Mouse (Mus musculus): Measurements from ENCODE around the gene Syk. TPM values are rescaled to one million over a fixed set of nuclear protein-coding genes. Genes with fewer than 3 reads are reported as not detected.

Gene Syk
- polyA plus RNA-seq, 1 experiment from 2014 or later: 1.9 TPM

DNA sequence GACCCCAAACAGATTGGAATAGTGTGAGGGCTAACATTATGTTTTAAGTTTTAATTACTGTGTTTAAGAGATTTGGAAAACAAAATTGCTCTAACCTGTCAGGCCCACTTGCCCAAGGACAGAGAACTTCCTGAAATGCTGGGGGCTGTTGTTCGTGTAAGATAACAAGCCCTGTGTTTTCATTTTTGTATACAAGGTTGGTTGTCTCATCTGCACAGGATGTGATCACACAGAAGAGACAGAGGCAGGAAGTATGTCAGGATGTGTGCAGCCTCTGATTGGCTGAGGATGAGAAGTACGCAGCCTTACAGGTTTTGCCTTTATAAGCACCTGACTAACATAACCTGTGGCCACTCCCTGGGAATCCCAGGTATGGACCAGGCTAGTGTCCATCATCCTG is 8.7 kb upstream of the Syk start:
- DNase-seq (no peak), ATAC-seq (ENCODE audit: low FRiP score, low TSS enrichment) (no peak)
- Histone ChIP-seq H3K9ac (replicated peaks; ENCODE audit: low read length) (no peak overlapping the region), H3K4me1 (ENCODE audit: control insufficient read depth, insufficient read depth, low read length) (no peaks in the 10 kb centered on the region), H3K36me3 (ENCODE audit: control insufficient read depth, insufficient read depth, low read length) (no peaks in the 10 kb centered on the region), H3K4me3 (replicated peaks; ENCODE audit: low read depth, low read length) (no peak overlapping the region), H3K27ac (replicated peaks; ENCODE audit: low read depth, low read length) (no peak overlapping the region), H3K9me3 (ENCODE audit: control insufficient read depth, low read length) (no peaks in the 10 kb centered on the region), H3K4me2 (ENCODE audit: low read length) (no peak overlapping the region), H3K27me3 (ENCODE audit: control insufficient read depth, insufficient read depth, low read length) (no peaks in the 10 kb centered on the region)
- WGBS: 93% methylated on average over 2 of the region's 2 CpGs

DNA sequence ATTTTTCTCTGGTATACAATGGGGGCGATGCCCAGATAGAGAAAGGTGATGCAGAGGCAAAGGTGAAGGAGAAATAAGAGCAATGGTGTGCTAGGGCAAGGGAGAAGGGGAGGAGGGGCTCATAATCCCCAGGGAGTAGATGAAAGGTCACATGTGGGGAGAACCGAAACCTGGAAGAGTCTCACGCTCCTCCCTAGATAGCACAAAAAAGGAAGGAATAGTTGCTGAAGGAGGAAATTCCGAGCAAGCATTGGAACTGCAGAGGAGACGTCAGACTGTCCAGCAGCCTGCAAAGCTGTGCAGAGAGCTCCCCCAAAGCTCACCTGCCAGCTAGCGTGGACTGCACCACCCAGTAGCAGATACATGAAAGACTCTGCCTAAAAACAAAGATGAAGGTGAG is 7.5 kb upstream of the Syk start:
- no peaks in the 10 kb centered on the region for H3K4me1 ChIP-seq (ENCODE audit: control insufficient read depth, insufficient read depth, low read length)
- no peak overlapping the region for H3K4me2 ChIP-seq (ENCODE audit: low read length)
- H3K9ac ChIP-seq (replicated peaks; ENCODE audit: low read length): no peak overlapping the region
- H3K27me3 ChIP-seq (ENCODE audit: control insufficient read depth, insufficient read depth, low read length): no peaks in the 10 kb centered on the region
- WGBS: 83% methylated on average over 6 of the region's 6 CpGs
- H3K36me3 ChIP-seq (ENCODE audit: control insufficient read depth, insufficient read depth, low read length): no peaks in the 10 kb centered on the region
- DNase-seq (no peak), ATAC-seq (ENCODE audit: low FRiP score, low TSS enrichment) (no peak)
- no peak overlapping the region for H3K27ac ChIP-seq (replicated peaks; ENCODE audit: low read depth, low read length)
- no peak overlapping the region for H3K4me3 ChIP-seq (replicated peaks; ENCODE audit: low read depth, low read length)
- H3K9me3 ChIP-seq (ENCODE audit: control insufficient read depth, low read length): no peaks in the 10 kb centered on the region

DNA sequence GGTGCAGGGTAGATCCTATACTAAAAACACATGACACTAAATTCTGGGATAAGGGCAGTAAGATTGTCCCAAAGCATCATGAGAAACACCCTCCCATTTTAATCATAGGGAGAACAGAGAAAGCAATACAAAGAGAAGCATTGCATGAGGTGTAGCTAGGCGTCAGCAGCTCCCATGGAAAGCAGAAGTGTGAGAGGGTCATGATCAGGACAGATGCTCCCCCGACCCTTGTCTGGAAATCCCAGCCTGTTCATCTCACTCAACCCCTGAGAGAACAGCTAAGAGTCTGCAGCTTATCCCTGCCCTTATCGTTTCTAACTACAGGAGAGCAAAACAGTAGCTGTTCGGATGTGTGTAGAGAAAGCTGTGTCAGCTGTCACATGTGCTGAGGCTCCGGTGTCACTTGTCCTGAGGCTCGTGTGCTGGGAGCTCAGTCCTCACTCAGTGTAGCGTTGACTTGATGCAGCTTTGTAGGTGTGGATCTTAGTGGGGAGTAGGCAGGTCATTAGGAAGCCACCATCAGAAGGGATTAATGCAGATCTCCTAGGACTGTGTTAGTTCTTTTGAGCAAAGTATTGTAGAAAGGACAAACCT is 6.9 kb upstream of the Syk start:
- no peaks in the 10 kb centered on the region for H3K36me3 ChIP-seq (ENCODE audit: control insufficient read depth, insufficient read depth, low read length)
- H3K9me3 ChIP-seq (ENCODE audit: control insufficient read depth, low read length): no peaks in the 10 kb centered on the region
- no peak overlapping the region for H3K4me2 ChIP-seq (ENCODE audit: low read length)
- no peak for DNase-seq
- H3K27ac ChIP-seq (replicated peaks; ENCODE audit: low read depth, low read length): no peak overlapping the region
- no peak overlapping the region for H3K4me3 ChIP-seq (replicated peaks; ENCODE audit: low read depth, low read length)
- ATAC-seq (ENCODE audit: low FRiP score, low TSS enrichment): no peak
- H3K27me3 ChIP-seq (ENCODE audit: control insufficient read depth, insufficient read depth, low read length): no peaks in the 10 kb centered on the region; the same call in 1 of the 2 replicates
- WGBS: 71% methylated on average over 7 of the region's 7 CpGs
- no peaks in the 10 kb centered on the region for H3K4me1 ChIP-seq (ENCODE audit: control insufficient read depth, insufficient read depth, low read length)
- no peak overlapping the region for H3K9ac ChIP-seq (replicated peaks; ENCODE audit: low read length)

DNA sequence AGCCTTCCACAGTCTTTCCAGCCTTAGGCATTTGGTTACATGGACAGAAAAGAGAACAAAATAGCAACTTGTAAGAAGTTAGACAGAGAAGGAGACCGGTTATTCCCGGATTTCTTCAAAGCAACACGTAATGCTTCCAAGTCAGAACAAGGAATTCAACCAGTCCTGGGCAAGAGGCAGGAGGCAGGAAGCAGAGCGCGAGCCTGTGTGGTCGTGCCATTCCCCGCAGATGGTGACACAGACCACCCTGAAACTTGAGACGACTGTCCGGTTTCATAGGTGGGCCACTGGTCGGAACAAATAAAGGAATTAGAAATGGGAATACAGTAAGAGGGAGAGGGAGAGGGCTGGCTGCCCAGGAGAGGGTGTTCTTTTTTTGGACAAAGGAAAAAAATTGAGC is 6.1 kb upstream of the Syk start:
- Histone ChIP-seq H3K27ac (replicated peaks; ENCODE audit: low read depth, low read length) (no peak overlapping the region), H3K36me3 (ENCODE audit: control insufficient read depth, insufficient read depth, low read length) (no peaks in the 10 kb centered on the region), H3K9me3 (ENCODE audit: control insufficient read depth, low read length) (no peaks in the 10 kb centered on the region), H3K27me3 (ENCODE audit: control insufficient read depth, insufficient read depth, low read length) (no peaks in the 10 kb centered on the region; the same call in 1 of the 2 replicates), H3K4me3 (replicated peaks; ENCODE audit: low read depth, low read length) (no peak overlapping the region), H3K9ac (replicated peaks; ENCODE audit: low read length) (no peak overlapping the region), H3K4me1 (ENCODE audit: control insufficient read depth, insufficient read depth, low read length) (no peaks in the 10 kb centered on the region), H3K4me2 (ENCODE audit: low read length) (no peak overlapping the region)
- WGBS: 50% methylated on average over 10 of the region's 10 CpGs
- ATAC-seq (ENCODE audit: low FRiP score, low TSS enrichment) (no peak), DNase-seq (no peak)

DNA sequence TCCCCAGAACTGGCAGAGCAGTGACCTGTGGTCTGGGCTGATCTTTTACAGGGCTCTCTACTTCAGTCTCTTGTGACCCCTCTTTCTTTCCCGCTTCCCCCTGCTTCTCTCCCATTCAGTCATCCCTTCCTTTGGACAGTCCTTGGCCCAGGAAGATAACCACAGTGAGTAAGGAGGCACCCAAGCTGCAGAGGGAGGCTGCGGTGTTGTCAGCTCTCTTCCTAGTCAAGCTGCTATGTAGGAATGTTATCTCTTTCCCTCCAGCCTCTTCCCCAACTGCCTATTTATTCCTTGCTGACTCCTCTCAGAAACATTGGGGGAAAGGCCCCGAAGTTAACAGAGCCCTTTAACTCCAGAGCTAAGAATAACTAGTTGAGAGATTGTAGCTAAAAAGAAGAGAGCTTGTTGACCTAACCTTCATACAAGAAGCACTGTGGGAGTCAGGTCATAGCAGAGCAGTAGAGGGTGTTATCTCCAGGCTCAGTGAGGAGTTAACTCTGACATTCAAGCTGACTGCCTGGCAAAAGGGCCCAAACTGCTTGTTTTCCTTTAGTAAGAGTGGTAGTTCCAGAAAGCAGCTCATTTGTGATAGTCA is 5.5 kb upstream of the Syk start:
- ATAC-seq (ENCODE audit: low FRiP score, low TSS enrichment) (no peak), DNase-seq (no peak)
- WGBS: 74% methylated on average over 3 of the region's 3 CpGs
- Histone ChIP-seq H3K4me3 (replicated peaks; ENCODE audit: low read depth, low read length) (no peak overlapping the region), H3K9me3 (ENCODE audit: control insufficient read depth, low read length) (no peaks in the 10 kb centered on the region), H3K4me2 (ENCODE audit: low read length) (no peak overlapping the region), H3K36me3 (ENCODE audit: control insufficient read depth, insufficient read depth, low read length) (no peaks in the 10 kb centered on the region), H3K4me1 (ENCODE audit: control insufficient read depth, insufficient read depth, low read length) (no peaks in the 10 kb centered on the region), H3K27me3 (ENCODE audit: control insufficient read depth, insufficient read depth, low read length) (peaks cover 3% of the 10 kb centered on the region; the same call in 1 of the 2 replicates), H3K9ac (replicated peaks; ENCODE audit: low read length) (no peak overlapping the region), H3K27ac (replicated peaks; ENCODE audit: low read depth, low read length) (no peak overlapping the region)

DNA sequence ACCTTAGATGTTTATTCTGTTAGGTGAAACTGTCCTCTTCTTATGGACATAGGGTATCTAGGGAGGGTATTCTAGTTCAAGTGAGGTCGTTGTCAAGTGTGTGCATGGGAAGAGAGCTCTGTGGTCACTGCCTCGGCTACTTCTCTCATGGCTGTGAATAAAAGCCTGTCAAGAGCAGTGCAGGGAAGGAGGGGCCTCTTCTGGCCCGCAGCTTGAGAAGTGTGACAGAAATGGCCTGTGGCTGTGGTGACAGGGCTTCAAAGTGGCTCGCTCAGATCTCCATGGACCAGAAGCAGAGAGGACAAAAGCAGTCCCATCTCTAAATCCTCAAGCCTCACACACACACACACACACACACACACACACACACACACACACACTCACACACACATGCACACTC is 5.0 kb upstream of the Syk start:
- DNase-seq (no peak), ATAC-seq (ENCODE audit: low FRiP score, low TSS enrichment) (no peak)
- Histone ChIP-seq H3K36me3 (ENCODE audit: control insufficient read depth, insufficient read depth, low read length) (no peaks in the 10 kb centered on the region), H3K9ac (replicated peaks; ENCODE audit: low read length) (no peak overlapping the region), H3K4me1 (ENCODE audit: control insufficient read depth, insufficient read depth, low read length) (0 out of 2 replicates have a peak, but pooled peaks cover 1% of the 10 kb centered on the region), H3K27me3 (ENCODE audit: control insufficient read depth, insufficient read depth, low read length) (peaks cover 8% of the 10 kb centered on the region; the same call in 1 of the 2 replicates), H3K27ac (replicated peaks; ENCODE audit: low read depth, low read length) (no peak overlapping the region), H3K4me3 (replicated peaks; ENCODE audit: low read depth, low read length) (no peak overlapping the region), H3K4me2 (ENCODE audit: low read length) (no peak overlapping the region), H3K9me3 (ENCODE audit: control insufficient read depth, low read length) (no peaks in the 10 kb centered on the region)
- 20% methylated on average over 4 of the region's 4 CpGs for WGBS

DNA sequence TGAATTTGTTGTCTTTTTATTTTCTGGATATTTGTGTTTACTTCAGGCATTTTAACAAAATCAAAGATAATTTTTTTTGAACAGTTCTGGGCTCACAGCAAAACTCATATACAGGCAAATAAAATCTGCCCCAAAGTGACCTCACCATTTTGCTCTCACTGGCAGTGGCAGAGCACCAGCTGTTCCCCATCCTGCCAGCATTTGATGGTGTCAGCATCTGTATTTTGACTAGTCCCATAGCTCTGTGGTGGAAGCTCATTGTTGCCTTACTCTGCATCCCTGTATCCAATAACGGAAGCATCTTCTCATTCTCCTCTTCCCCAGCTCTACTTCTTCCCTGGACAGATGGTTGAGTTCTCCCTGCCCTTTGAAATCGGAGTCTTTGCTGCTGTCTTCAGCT is 4.2 kb upstream of the Syk start:
- DNase-seq (no peak), ATAC-seq (ENCODE audit: low FRiP score, low TSS enrichment) (no peak)
- peaks cover 15% of the 10 kb centered on the region for H3K27me3 ChIP-seq (ENCODE audit: control insufficient read depth, insufficient read depth, low read length)
- H3K9me3 ChIP-seq (ENCODE audit: control insufficient read depth, low read length): no peaks in the 10 kb centered on the region
- H3K4me3 ChIP-seq (replicated peaks; ENCODE audit: low read depth, low read length): no peak overlapping the region
- H3K4me2 ChIP-seq (ENCODE audit: low read length): no peak overlapping the region
- no peaks in the 10 kb centered on the region for H3K36me3 ChIP-seq (ENCODE audit: control insufficient read depth, insufficient read depth, low read length)
- H3K4me1 ChIP-seq (ENCODE audit: control insufficient read depth, insufficient read depth, low read length): 0 out of 2 replicates have a peak, but pooled peaks cover 7% of the 10 kb centered on the region
- no peak overlapping the region for H3K9ac ChIP-seq (replicated peaks; ENCODE audit: low read length)
- no peak overlapping the region for H3K27ac ChIP-seq (replicated peaks; ENCODE audit: low read depth, low read length)
- WGBS: 75% methylated on average over 2 of the region's 2 CpGs

DNA sequence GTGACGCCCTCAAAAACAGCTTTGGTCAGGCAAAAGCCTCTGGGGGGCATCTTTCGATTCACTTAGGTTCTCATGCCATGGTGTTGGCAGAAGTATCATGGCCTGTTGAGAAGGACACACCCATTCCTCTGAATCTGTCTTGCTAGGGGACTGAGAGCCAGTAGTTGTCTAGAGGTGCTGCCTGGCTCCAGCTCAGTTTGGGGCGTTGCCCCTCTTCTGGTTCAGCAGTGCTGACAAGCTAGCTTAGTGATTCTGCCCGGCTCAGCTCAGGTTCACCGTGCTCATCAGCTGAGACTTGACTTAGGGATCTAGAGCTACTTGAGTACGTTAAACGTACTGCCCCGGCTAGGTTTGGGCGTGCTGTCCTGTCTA is 481 bp upstream of the Syk start:
- ATAC-seq (ENCODE audit: low FRiP score, low TSS enrichment) (no peak), DNase-seq (no peak)
- Histone ChIP-seq H3K9me3 (ENCODE audit: control insufficient read depth, low read length) (no peaks in the 10 kb centered on the region), H3K4me2 (ENCODE audit: low read length) (peak overlapping the region; percentile 96), H3K4me3 (replicated peaks; ENCODE audit: low read depth, low read length) (peak overlapping the region; percentile 55), H3K4me1 (ENCODE audit: control insufficient read depth, insufficient read depth, low read length) (0 out of 2 replicates have a peak, but pooled peaks cover 7% of the 10 kb centered on the region), H3K27me3 (ENCODE audit: control insufficient read depth, insufficient read depth, low read length) (peaks cover 27% of the 10 kb centered on the region), H3K9ac (replicated peaks; ENCODE audit: low read length) (no peak overlapping the region), H3K36me3 (ENCODE audit: control insufficient read depth, insufficient read depth, low read length) (no peaks in the 10 kb centered on the region), H3K27ac (replicated peaks; ENCODE audit: low read depth, low read length) (no peak overlapping the region)
- 27% methylated on average over 9 of the region's 9 CpGs for WGBS

DNA sequence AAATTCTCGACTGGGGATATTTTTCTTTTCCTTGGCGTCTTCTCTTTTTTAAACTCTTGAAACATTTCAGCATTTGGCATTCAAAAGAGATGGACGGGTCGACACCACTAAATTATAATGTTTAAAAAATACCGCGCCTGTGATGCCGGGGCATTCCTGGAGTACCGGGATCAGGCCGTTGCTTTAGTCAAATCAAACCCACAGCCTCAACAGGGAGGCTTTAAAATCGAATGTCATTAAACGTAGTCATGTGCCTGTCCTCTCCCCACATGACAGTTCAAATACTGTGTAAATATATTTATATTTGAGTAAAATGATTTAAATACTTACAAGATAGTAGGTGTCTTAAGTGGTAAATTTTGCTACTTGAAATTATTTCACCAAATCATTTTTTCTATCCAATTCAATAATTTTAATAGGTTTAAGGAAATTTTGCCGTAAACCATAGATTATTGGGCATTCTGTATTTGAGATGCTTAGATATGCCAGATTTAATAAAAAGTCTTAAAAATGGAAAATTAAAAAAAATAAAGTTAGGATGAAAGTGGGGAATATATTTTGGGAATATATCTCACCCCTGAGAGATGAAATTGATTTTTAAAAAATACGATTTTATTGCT is 1.1 kb downstream of the Syk start:
- Histone ChIP-seq H3K27me3 (ENCODE audit: control insufficient read depth, insufficient read depth, low read length) (peaks cover 27% of the 10 kb centered on the region), H3K4me2 (ENCODE audit: low read length) (peak overlapping the region; percentile 96), H3K9me3 (ENCODE audit: control insufficient read depth, low read length) (no peaks in the 10 kb centered on the region), H3K4me3 (replicated peaks; ENCODE audit: low read depth, low read length) (peak overlapping the region; percentile 55; the same call in 1 of the 2 replicates), H3K4me1 (ENCODE audit: control insufficient read depth, insufficient read depth, low read length) (0 out of 2 replicates have a peak, but pooled peaks cover 7% of the 10 kb centered on the region), H3K9ac (replicated peaks; ENCODE audit: low read length) (no peak overlapping the region), H3K36me3 (ENCODE audit: control insufficient read depth, insufficient read depth, low read length) (no peaks in the 10 kb centered on the region), H3K27ac (replicated peaks; ENCODE audit: low read depth, low read length) (no peak overlapping the region)
- ATAC-seq (ENCODE audit: low FRiP score, low TSS enrichment): no peak
- WGBS: 27% methylated on average over 13 of the region's 13 CpGs
- DNase-seq: no peak

All from midbrain, embryonic 14.5 days (tissue).